In the genomic region with DNA sequence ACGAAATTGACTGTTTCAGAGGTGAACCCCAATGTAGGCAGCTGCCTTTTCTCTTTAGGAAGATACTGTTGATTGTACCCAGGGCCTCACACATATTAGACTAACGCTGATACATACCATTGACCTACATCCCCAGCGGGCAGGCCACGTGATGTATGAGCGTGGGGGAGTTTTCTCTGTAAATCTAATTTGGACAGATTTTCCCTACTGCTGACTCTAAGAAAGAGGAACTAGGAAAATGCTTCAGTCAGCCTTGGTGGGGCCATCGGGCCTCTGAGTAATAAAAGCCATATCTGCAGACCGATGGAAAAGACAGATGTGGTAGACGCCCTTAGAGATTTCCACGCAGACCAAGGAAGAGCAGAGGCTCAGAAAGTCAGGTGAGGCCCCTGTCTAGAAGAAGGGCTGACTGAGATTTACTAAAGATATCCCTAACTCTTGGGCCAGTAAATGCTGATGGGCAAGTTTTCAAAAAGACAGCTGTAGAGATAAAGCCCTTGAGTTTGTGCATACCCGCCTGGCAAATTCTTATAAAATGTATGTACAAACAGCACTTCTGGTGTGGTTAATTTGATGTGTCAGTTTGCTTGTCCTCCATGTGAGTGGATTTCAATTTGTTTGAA, we compare ENCODE assay signal across 8 mouse cellular contexts. TPM values are rescaled to one million over a fixed set of nuclear protein-coding genes. Genes with fewer than 3 reads are reported as not detected.
A peak's percentile ranks its signal among the peaks of the same experiment; 100 is the strongest.
DNase-seq lines count a peak whose midpoint lies in the region; ATAC-seq and TF ChIP-seq lines count a peak whose summit lies in the region.

No protein-coding gene starts in this region.

- H3K36me3 ChIP-seq in heart, adult 2 months (ENCODE audit: control insufficient read depth, insufficient read depth, low read length) = no peaks in the 10 kb centered on the region
- no peaks in the 10 kb centered on the region; the same call in 1 of the 2 replicates for H3K36me3 ChIP-seq in kidney, embryonic 14.5 days (ENCODE audit: control insufficient read depth, insufficient read depth, low read length)
- no peaks in the 10 kb centered on the region for H3K36me3 ChIP-seq in lung, postnatal 0 days (ENCODE audit: insufficient read depth, low read length)
- H3K36me3 ChIP-seq in neural tube, embryonic 15.5 days = 0 out of 2 replicates have a peak, but pooled peaks cover 6% of the 10 kb centered on the region

- H3K4me2 ChIP-seq in kidney, embryonic 14.5 days (replicated peaks; ENCODE audit: low read depth, low read length) = peak overlapping the region; percentile 50
- H3K4me2 ChIP-seq in lung, postnatal 0 days (replicated peaks; ENCODE audit: low read depth, low read length) = peak overlapping the region; percentile 72
- peak overlapping the region; percentile 64 for H3K4me2 ChIP-seq in neural tube, embryonic 15.5 days

- H3K79me2 ChIP-seq in heart, adult 2 months (replicated peaks; ENCODE audit: control insufficient read depth, insufficient read depth, low read length) = no peaks in the 10 kb centered on the region

- peak; percentile 6 for DNase-seq in ovary, postnatal 14 days (ENCODE audit: low spot score)
- no peak for DNase-seq in ovary, postnatal 36 days (ENCODE audit: low spot score)
- DNase-seq in c-Kit-positive CD71-negative TER-119-negative erythroid progenitor cells, embryonic 14.5 days (ENCODE audit: low read depth) = peak; percentile 44
- DNase-seq in heart, adult 2 months = peak; percentile 32 to 64
- peak; percentile 28 for DNase-seq in lung, postnatal 0 days (ENCODE audit: low spot score)
- no peak for DNase-seq in left cerebral cortex, postnatal 4 days

- peak overlapping the region; percentile 64 for H3K27ac ChIP-seq in heart, adult 2 months
- peak overlapping the region; percentile 68; the same call in 1 of the 2 replicates for H3K27ac ChIP-seq in kidney, embryonic 14.5 days (ENCODE audit: low read depth, low read length)
- no peak overlapping the region for H3K27ac ChIP-seq in lung, postnatal 0 days (ENCODE audit: low read length)
- peak overlapping the region; percentile 83 for H3K27ac ChIP-seq in neural tube, embryonic 15.5 days (replicated peaks)

- H3K4me3 ChIP-seq in heart, adult 2 months = peak overlapping the region; percentile 57
- peak overlapping the region; percentile 56 for H3K4me3 ChIP-seq in kidney, embryonic 14.5 days (ENCODE audit: low read length)
- peak overlapping the region; percentile 63; the same call in 1 of the 2 replicates for H3K4me3 ChIP-seq in lung, postnatal 0 days (ENCODE audit: low read depth, low read length)
- peak overlapping the region; percentile 70 for H3K4me3 ChIP-seq in neural tube, embryonic 15.5 days (replicated peaks)

- no peaks in the 10 kb centered on the region for H3K9me3 ChIP-seq in kidney, embryonic 14.5 days (ENCODE audit: control insufficient read depth, low read length)
- H3K9me3 ChIP-seq in lung, postnatal 0 days (ENCODE audit: low read length) = no peaks in the 10 kb centered on the region
- H3K9me3 ChIP-seq in neural tube, embryonic 15.5 days (replicated peaks) = no peaks in the 10 kb centered on the region

- no peak for TF ChIP-seq EP300 in heart, adult 2 months (IDR thresholded peaks at IDR 0.05; ENCODE audit: insufficient read depth, low read depth, low read length)
- 0 out of 2 replicates have a peak, but pooled peaks have one; percentile 9 for TF ChIP-seq EP300 in lung, postnatal 0 days (IDR thresholded peaks at IDR 0.05)

- H3K4me1 ChIP-seq in heart, adult 2 months (ENCODE audit: control insufficient read depth, insufficient read depth, low read length) = no peaks in the 10 kb centered on the region
- H3K4me1 ChIP-seq in kidney, embryonic 14.5 days (ENCODE audit: control insufficient read depth, insufficient read depth, low read length) = 0 out of 2 replicates have a peak, but pooled peaks cover 6% of the 10 kb centered on the region
- peaks cover 11% of the 10 kb centered on the region; the same call in 1 of the 2 replicates for H3K4me1 ChIP-seq in lung, postnatal 0 days (ENCODE audit: insufficient read depth, low read depth, low read length)
- H3K4me1 ChIP-seq in neural tube, embryonic 15.5 days = peaks cover 13% of the 10 kb centered on the region

- TF ChIP-seq POLR2A in heart, adult 2 months (IDR thresholded peaks at IDR 0.05; ENCODE audit: insufficient read depth, low read depth, low read length) = no peak

- WGBS in heart, adult 2 months = 36% methylated on average over 10 of the region's 10 CpGs
- WGBS in kidney, embryonic 14.5 days = 47% methylated on average over 10 of the region's 10 CpGs
- WGBS in lung, postnatal 0 days = 76% methylated on average over 10 of the region's 10 CpGs
- WGBS in neural tube, embryonic 15.5 days = 69% methylated on average over 10 of the region's 10 CpGs

- H3K9ac ChIP-seq in heart, adult 2 months (ENCODE audit: low read depth, low read length) = no peak overlapping the region
- no peak overlapping the region for H3K9ac ChIP-seq in kidney, embryonic 14.5 days (ENCODE audit: low read depth, low read length)
- H3K9ac ChIP-seq in lung, postnatal 0 days (replicated peaks; ENCODE audit: low read depth) = no peak overlapping the region
- peak overlapping the region; percentile 71 for H3K9ac ChIP-seq in neural tube, embryonic 15.5 days (replicated peaks)

- intact Hi-C loops in heart, adult 2 months (cut with DNase I) = no loop called here
- intact Hi-C loops in left cerebral cortex, postnatal 4 days (cut with DNase I) = no loop called here

- H3K27me3 ChIP-seq in heart, adult 2 months (ENCODE audit: control insufficient read depth, insufficient read depth, low read length) = no peaks in the 10 kb centered on the region
- H3K27me3 ChIP-seq in kidney, embryonic 14.5 days (ENCODE audit: control insufficient read depth, insufficient read depth, low read length) = no peaks in the 10 kb centered on the region
- no peaks in the 10 kb centered on the region for H3K27me3 ChIP-seq in lung, postnatal 0 days (replicated peaks; ENCODE audit: insufficient read depth, low read length)
- no peaks in the 10 kb centered on the region for H3K27me3 ChIP-seq in neural tube, embryonic 15.5 days (replicated peaks)

- ATAC-seq in kidney, embryonic 14.5 days (ENCODE audit: low FRiP score, low TSS enrichment) = peak; percentile 54
- 0 out of 2 replicates have a peak, but pooled peaks have one; percentile 7 for ATAC-seq in lung, postnatal 0 days
- peak; percentile 48 for ATAC-seq in neural tube, embryonic 15.5 days (ENCODE audit: low FRiP score)

- no peak for TF ChIP-seq CTCF in heart, adult 2 months (IDR thresholded peaks at IDR 0.05)
- no peak for TF ChIP-seq CTCF in lung, postnatal 0 days (IDR thresholded peaks at IDR 0.05)

RNA-seq across cellular contexts. Expression of a gene that starts 0.7 kb away (rescaled TPM):
- total RNA-seq in heart, adult 2 months (2021) = 1 to 10 TPM; 3.8 to 4.9 TPM
- 5.1 TPM in 2 replicates for polyA plus RNA-seq in heart, adult 2 months (2012; rRNA removed)
- polyA plus RNA-seq in kidney, embryonic 14.5 days (2014; fragmentation: Nextera tagmentation; extraction: Ambion mirVana) = 9.9 and 16.9 TPM in 2 replicates
- 19.9 TPM in 2 replicates for polyA plus RNA-seq in lung, postnatal 0 days (2015; fragmentation: Nextera tagmentation; extraction: Ambion mirVana)
- polyA plus RNA-seq in neural tube, embryonic 15.5 days (2015; fragmentation: Nextera tagmentation; extraction: Ambion mirVana) = 15.2 and 17.0 TPM in 2 replicates
- 10 to 100 TPM; 11.8 to 13.3 TPM for total RNA-seq in left cerebral cortex, postnatal 4 days (2021)

RNA-seq across cellular contexts. Expression of a gene that starts 26.8 kb away (rescaled TPM):
- under 1 TPM; 0.77 to 0.89 TPM for total RNA-seq in heart, adult 2 months (2021)
- polyA plus RNA-seq in heart, adult 2 months (2012; rRNA removed) = 0.88 and 1.3 TPM in 2 replicates
- polyA plus RNA-seq in kidney, embryonic 14.5 days (2014; fragmentation: Nextera tagmentation; extraction: Ambion mirVana) = 4.3 and 7.9 TPM in 2 replicates
- polyA plus RNA-seq in lung, postnatal 0 days (2015; fragmentation: Nextera tagmentation; extraction: Ambion mirVana) = 2.7 TPM in 2 replicates
- 1.2 and 3.0 TPM in 2 replicates for polyA plus RNA-seq in neural tube, embryonic 15.5 days (2015; fragmentation: Nextera tagmentation; extraction: Ambion mirVana)
- 1 to 10 TPM; 1.4 to 1.8 TPM for total RNA-seq in left cerebral cortex, postnatal 4 days (2021)

Comparison
In these comparisons a context has a peak if more than half of its experiments do, and no peak if none do; other contexts are left out.
1. DNase-seq: peak in ovary, postnatal 14 days (single experiment), c-Kit-positive CD71-negative TER-119-negative erythroid progenitor cells, embryonic 14.5 days (single experiment), heart, adult 2 months (2 of 2) and lung, postnatal 0 days (single experiment); none in ovary, postnatal 36 days (single experiment) and left cerebral cortex, postnatal 4 days (single experiment).
2. Peak in every context shown above with its lines, with median percentiles within 50 percentile points of each other: H3K4me3 ChIP-seq, ATAC-seq and H3K4me2 ChIP-seq.